Mouse (Mus musculus) forebrain, postnatal 0 days (tissue): ENCODE measurements at regions not wholly inside any gene's neighbourhood (a gene's known extent, or its start where the extent isn't known, plus 50 kb on each side); places are given as distances from the start of the nearest gene placed in this dataset.

ENCODE experiments used
- ATAC-seq: fragments of 200-750 bp; cut with Nextera tagmentation; 2 replicates; pipeline ENCODE4 v1.8.0; 2017; ENCODE audit warnings: mild to moderate bottlenecking, moderate library complexity
- DNase-seq: peaks from one replicate; pipeline ENCODE4 v3.0.0-alpha.2; 2015
- H3K27ac ChIP-seq: fragments of 300-500 bp; sonication (generic); 2 replicates; pipeline ENCODE4 v1.5.1; 2014; ENCODE audit warnings: low read depth, mild to moderate bottlenecking, antibody characterized with exemption, low read length, moderate library complexity, mixed read lengths
- H3K27me3 ChIP-seq: fragments of 300-500 bp; sonication (generic); 2 replicates; pipeline ENCODE4 v1.6.1; 2014; ENCODE audit warnings: mild to moderate bottlenecking, low read length, mixed read lengths; ENCODE audit not compliant: insufficient read depth
- H3K36me3 ChIP-seq: fragments of 300-500 bp; sonication (generic); 2 replicates; pipeline ENCODE4 v1.6.1; 2014; ENCODE audit warnings: mild to moderate bottlenecking, moderate library complexity; ENCODE audit not compliant: insufficient read depth
- H3K4me1 ChIP-seq: fragments of 300-500 bp; sonication (generic); 2 replicates; pipeline ENCODE4 v1.6.1; 2014; ENCODE audit warnings: antibody characterized with exemption; ENCODE audit not compliant: insufficient read depth
- H3K4me2 ChIP-seq: fragments of 300-500 bp; sonication (generic); 2 replicates; pipeline ENCODE4 v1.6.1; 2014; ENCODE audit warnings: low read depth, mild to moderate bottlenecking, moderate library complexity
- H3K4me3 ChIP-seq: fragments of 300-500 bp; sonication (generic); 2 replicates; pipeline ENCODE4 v1.5.1; 2014; ENCODE audit warnings: low read depth, low read length, mixed read lengths
- H3K9ac ChIP-seq: fragments of 300-500 bp; sonication (generic); 2 replicates; pipeline ENCODE4 v1.6.1; 2014; ENCODE audit warnings: mild to moderate bottlenecking
- H3K9me3 ChIP-seq: fragments of 300-500 bp; sonication (generic); 2 replicates; pipeline ENCODE4 v1.6.1; 2016; ENCODE audit warnings: low read length
- CTCF ChIP-seq: sonication (generic); IDR thresholded peaks from 2 replicates; pipeline ENCODE4 v1.5.1; 2016; ENCODE audit warnings: antibody characterized with exemption, control low read depth, low read depth
- WGBS: fragments of 180-500 bp; shearing (Covaris S2); extraction: QIAGEN DNeasy Blood & Tissue Kit; methylation state at CpG from one replicate; pipeline ENCODE4 v1.1.7; 2014; 5-methylcytosine and 5-hydroxymethylcytosine counted together

GRCm38 (mm10) chr19:54244176-54244575, 200.2 kb downstream of the Adra2a start:
- Histone ChIP-seq H3K27ac (no peak overlapping the region), H3K9ac (no peak overlapping the region), H3K4me3 (no peak overlapping the region), H3K9me3 (no peaks in the 10 kb centered on the region), H3K36me3 (no peaks in the 10 kb centered on the region), H3K27me3 (no peaks in the 10 kb centered on the region), H3K4me1 (no peaks in the 10 kb centered on the region), H3K4me2 (no peak overlapping the region)
- TF ChIP-seq CTCF: no peak
- DNase-seq (no peak), ATAC-seq (no peak)
- 68% methylated on average over 6 of the region's 6 CpGs for WGBS

- Histone ChIP-seq H3K27ac (no peak overlapping the region), H3K27me3 (no peaks in the 10 kb centered on the region), H3K36me3 (no peaks in the 10 kb centered on the region), H3K9me3 (no peaks in the 10 kb centered on the region), H3K4me2 (no peak overlapping the region), H3K9ac (no peak overlapping the region), H3K4me3 (no peak overlapping the region), H3K4me1 (no peaks in the 10 kb centered on the region)
- 19% methylated on average over 6 of the region's 6 CpGs for WGBS
- ATAC-seq (no peak), DNase-seq (peak; percentile 33)
- TF ChIP-seq CTCF: peak; percentile 43; the same call in 1 of the 2 replicates
Measured at GRCm38 (mm10) chr19:54248256-54248936, 204.4 kb downstream of the Adra2a start.

GRCm38 (mm10) chr19:54252145-54252664, 208.3 kb downstream of the Adra2a start:
- no peak for TF ChIP-seq CTCF
- Histone ChIP-seq H3K36me3 (no peaks in the 10 kb centered on the region), H3K4me1 (no peaks in the 10 kb centered on the region), H3K4me2 (no peak overlapping the region), H3K27me3 (no peaks in the 10 kb centered on the region), H3K9me3 (no peaks in the 10 kb centered on the region), H3K4me3 (no peak overlapping the region), H3K9ac (no peak overlapping the region), H3K27ac (no peak overlapping the region)
- DNase-seq (no peak), ATAC-seq (no peak)
- WGBS: 87% methylated on average over 7 of the region's 7 CpGs

DNA sequence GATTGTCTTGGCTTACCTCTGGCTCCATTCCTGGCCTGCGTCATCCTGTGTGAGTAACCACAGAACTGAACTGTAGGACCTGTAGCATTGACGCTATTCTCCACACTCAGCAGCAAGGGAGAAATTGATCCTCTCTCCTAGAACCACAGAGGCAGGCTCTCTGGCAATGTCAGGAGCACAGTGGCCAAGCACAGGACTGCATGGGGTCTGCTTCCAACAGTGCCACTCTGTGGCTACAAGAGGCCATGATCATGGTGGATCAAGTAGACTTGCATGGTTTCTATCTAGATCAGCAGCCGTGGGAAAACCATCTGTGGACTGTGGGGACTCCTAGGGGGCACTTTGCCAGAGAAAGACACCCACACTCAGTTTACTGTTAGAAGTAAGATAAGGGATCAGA, 213.9 kb downstream of the Adra2a start:
- no peak overlapping the region for H3K9ac ChIP-seq
- TF ChIP-seq CTCF: peak; percentile 49
- H3K4me3 ChIP-seq: no peak overlapping the region
- no peak overlapping the region for H3K27ac ChIP-seq
- H3K27me3 ChIP-seq: no peaks in the 10 kb centered on the region
- WGBS: 94% methylated on average over 3 of the region's 3 CpGs
- no peaks in the 10 kb centered on the region for H3K36me3 ChIP-seq
- H3K4me1 ChIP-seq: peaks cover 6% of the 10 kb centered on the region; the same call in 1 of the 2 replicates
- no peak overlapping the region for H3K4me2 ChIP-seq
- peak; percentile 54; the same call in 1 of the 2 replicates for ATAC-seq
- DNase-seq: peak; percentile 3
- no peaks in the 10 kb centered on the region for H3K9me3 ChIP-seq

DNA sequence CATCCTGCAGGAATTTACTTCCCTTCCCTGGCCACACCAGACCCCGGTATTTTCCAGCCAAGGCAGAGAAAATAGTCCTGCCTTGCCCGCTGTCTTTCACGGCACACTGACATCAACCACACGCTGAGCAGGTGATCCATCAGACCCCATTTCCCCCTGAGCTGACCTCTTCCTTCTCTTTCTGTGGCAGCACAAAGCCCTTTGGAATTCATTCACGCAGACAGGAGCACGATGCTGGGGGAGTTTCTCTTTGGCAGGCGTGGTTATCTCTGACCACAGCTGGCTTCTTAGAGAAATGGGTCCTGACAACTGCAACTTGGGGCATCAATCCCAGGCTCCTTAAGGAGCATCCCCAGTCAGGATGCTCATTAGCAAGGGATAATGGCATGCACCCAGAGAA, 215.2 kb downstream of the Adra2a start:
- no peaks in the 10 kb centered on the region for H3K9me3 ChIP-seq
- H3K4me1 ChIP-seq: peaks cover 6% of the 10 kb centered on the region; the same call in 1 of the 2 replicates
- no peaks in the 10 kb centered on the region for H3K27me3 ChIP-seq
- H3K36me3 ChIP-seq: no peaks in the 10 kb centered on the region
- no peak for TF ChIP-seq CTCF
- no peak overlapping the region for H3K4me3 ChIP-seq
- WGBS: 5% methylated on average over 7 of the region's 7 CpGs
- no peak overlapping the region for H3K27ac ChIP-seq
- DNase-seq (no peak), ATAC-seq (no peak)
- peak overlapping the region; percentile 30 for H3K4me2 ChIP-seq
- H3K9ac ChIP-seq: no peak overlapping the region

- no peaks in the 10 kb centered on the region for H3K4me1 ChIP-seq
- no peaks in the 10 kb centered on the region for H3K9me3 ChIP-seq
- DNase-seq (no peak), ATAC-seq (no peak)
- no peak overlapping the region for H3K9ac ChIP-seq
- no peak overlapping the region for H3K4me2 ChIP-seq
- no peaks in the 10 kb centered on the region for H3K36me3 ChIP-seq
- WGBS: 91% methylated on average over 10 of the region's 10 CpGs
- H3K27ac ChIP-seq: no peak overlapping the region
- H3K27me3 ChIP-seq: no peaks in the 10 kb centered on the region
- H3K4me3 ChIP-seq: no peak overlapping the region
- TF ChIP-seq CTCF: no peak
Measured at GRCm38 (mm10) chr19:54277368-54277767, 233.4 kb downstream of the Adra2a start.

DNA sequence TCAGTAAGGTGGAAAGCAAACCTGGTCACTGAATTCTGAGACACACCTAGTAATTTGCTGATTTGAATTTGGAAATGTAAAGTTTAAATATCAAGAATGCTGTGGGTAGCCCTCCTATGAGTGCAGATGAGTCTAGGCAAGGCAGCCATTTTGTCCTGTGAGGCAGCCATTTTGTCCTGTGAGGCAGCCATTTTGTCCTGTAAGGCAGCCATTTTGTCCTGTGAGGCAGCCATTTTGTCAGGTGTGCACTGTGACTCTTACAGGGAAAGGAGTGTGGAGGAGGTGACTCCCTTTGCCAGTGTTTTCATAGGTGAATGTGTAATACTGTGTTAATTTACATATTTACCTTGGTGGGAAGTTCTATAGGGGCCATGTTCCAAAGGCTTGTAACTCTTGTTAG, 241.5 kb downstream of the Adra2a start:
- no peaks in the 10 kb centered on the region for H3K4me1 ChIP-seq
- no peak overlapping the region for H3K9ac ChIP-seq
- no peaks in the 10 kb centered on the region for H3K27me3 ChIP-seq
- H3K4me2 ChIP-seq: no peak overlapping the region
- no peak overlapping the region for H3K27ac ChIP-seq
- TF ChIP-seq CTCF: no peak
- no peak for ATAC-seq
- H3K9me3 ChIP-seq: no peaks in the 10 kb centered on the region
- no peak overlapping the region for H3K4me3 ChIP-seq
- no peaks in the 10 kb centered on the region for H3K36me3 ChIP-seq
- DNase-seq: no peak
